8 mouse cellular contexts compared by ENCODE assay signal in the genomic region with DNA sequence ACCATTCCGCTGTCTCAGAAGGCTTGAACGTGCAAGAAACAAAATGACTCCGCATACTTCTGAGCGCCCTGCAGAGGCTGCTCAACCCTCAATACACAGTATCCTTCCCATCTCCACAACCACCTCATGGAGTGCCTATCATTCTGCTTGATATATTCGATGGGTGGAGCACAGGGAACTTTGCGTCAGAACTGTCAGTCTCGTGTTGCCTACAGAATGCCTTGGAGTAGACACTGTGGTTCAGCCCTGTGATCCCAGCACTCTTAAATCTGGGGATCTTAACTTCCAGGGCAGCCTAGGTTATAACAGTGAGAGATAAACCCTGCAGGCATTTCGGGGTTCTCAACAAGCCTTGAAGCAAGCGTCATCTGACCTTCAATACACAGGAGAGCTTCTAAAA. TPM values are rescaled to one million over a fixed set of nuclear protein-coding genes. Genes with fewer than 3 reads are reported as not detected.
DNase-seq lines count a peak whose midpoint lies in the region; ATAC-seq and TF ChIP-seq lines count a peak whose summit lies in the region.

No protein-coding gene starts in this region.

- intact Hi-C loops in heart, postnatal 25 days (cut with DNase I): loop anchor here (2.0 kb wide), 1 partner anchor 52 kb away; the partner anchor contains the start of gene Nfil3

- peak overlapping the region; percentile 68 for H3K9ac ChIP-seq in heart, postnatal 0 days (replicated peaks; ENCODE audit: low read depth, low read length)
- 0 out of 2 replicates have a peak overlapping the region, but pooled peaks have one; percentile 89 for H3K9ac ChIP-seq in MEL (ENCODE audit: control insufficient read depth, low read depth, low read length, poor library complexity, severe bottlenecking)
- peak overlapping the region; percentile 81; the same call in 1 of the 2 replicates for H3K9ac ChIP-seq in forebrain, embryonic 11.5 days (ENCODE audit: low read length)
- H3K9ac ChIP-seq in liver, embryonic 13.5 days: peak overlapping the region; percentile 89

- no peaks in the 10 kb centered on the region for H3K9me3 ChIP-seq in heart, postnatal 0 days (replicated peaks; ENCODE audit: control insufficient read depth, low read length)
- H3K9me3 ChIP-seq in MEL (replicated peaks; ENCODE audit: insufficient read depth, low read length): no peaks in the 10 kb centered on the region
- H3K9me3 ChIP-seq in forebrain, embryonic 11.5 days (ENCODE audit: control insufficient read depth, low read length): no peaks in the 10 kb centered on the region
- H3K9me3 ChIP-seq in liver, embryonic 13.5 days (replicated peaks): no peaks in the 10 kb centered on the region

- H3K79me2 ChIP-seq in MEL (ENCODE audit: control insufficient read depth, insufficient read depth, low read length, poor library complexity): peaks cover 2% of the 10 kb centered on the region

- peak overlapping the region; percentile 65 for H3K4me2 ChIP-seq in heart, postnatal 0 days (ENCODE audit: low read depth, low read length)
- H3K4me2 ChIP-seq in forebrain, embryonic 11.5 days (ENCODE audit: low read depth, low read length, severe bottlenecking): peak overlapping the region; percentile 58; the same call in 1 of the 2 replicates
- H3K4me2 ChIP-seq in liver, embryonic 13.5 days: peak overlapping the region; percentile 80

- H3K27me3 ChIP-seq in heart, postnatal 0 days (ENCODE audit: control insufficient read depth, insufficient read depth, low read length): no peaks in the 10 kb centered on the region
- H3K27me3 ChIP-seq in MEL (ENCODE audit: control insufficient read depth in 1 of 2, insufficient read depth in 2 of 2, low read length in 2 of 2): peaks cover 0 to 2% of the 10 kb centered on the region in 2 experiments; a peak in 2 of 4 replicates
- H3K27me3 ChIP-seq in forebrain, embryonic 11.5 days (ENCODE audit: control insufficient read depth, insufficient read depth, low read length): no peaks in the 10 kb centered on the region
- H3K27me3 ChIP-seq in liver, embryonic 13.5 days: 0 out of 2 replicates have a peak, but pooled peaks cover 5% of the 10 kb centered on the region

- ATAC-seq in heart, postnatal 0 days (ENCODE audit: insufficient read depth, low read depth): no peak
- ATAC-seq in forebrain, embryonic 11.5 days (replicated peaks; ENCODE audit: low FRiP score): no peak
- ATAC-seq in liver, embryonic 13.5 days (ENCODE audit: low read depth): no peak; the same call in 1 of the 2 replicates

- H3K4me3 ChIP-seq in heart, postnatal 0 days (ENCODE audit: low read depth, low read length): peak overlapping the region; percentile 89
- peak overlapping the region; percentile 91 to 99 for H3K4me3 ChIP-seq in MEL (ENCODE audit: control insufficient read depth in 1 of 2, insufficient read depth in 1 of 2, low read depth in 2 of 2, low read length in 2 of 2)
- peak overlapping the region; percentile 82 for H3K4me3 ChIP-seq in forebrain, embryonic 11.5 days (ENCODE audit: low read depth, low read length)
- peak overlapping the region; percentile 92 for H3K4me3 ChIP-seq in liver, embryonic 13.5 days (replicated peaks)

- no peak overlapping the region for H3K27ac ChIP-seq in heart, postnatal 0 days (ENCODE audit: low read depth)
- H3K27ac ChIP-seq in MEL (ENCODE audit: control insufficient read depth, low read depth, low read length): no peak overlapping the region
- H3K27ac ChIP-seq in forebrain, embryonic 11.5 days (ENCODE audit: low read depth, low read length): no peak overlapping the region
- H3K27ac ChIP-seq in liver, embryonic 13.5 days: 0 out of 2 replicates have a peak overlapping the region, but pooled peaks have one; percentile 78

- TF ChIP-seq POLR2A in MEL (IDR thresholded peaks at IDR 0.05; ENCODE audit: control insufficient read depth in 1 of 2, insufficient read depth in 1 of 2, low read depth in 1 of 2, low read length in 2 of 2, poor library complexity in 1 of 2): no peak

- no peak for TF ChIP-seq RAD21 in MEL (IDR thresholded peaks at IDR 0.05; ENCODE audit: low read depth, low read length)

- 0 out of 2 replicates have a peak, but pooled peaks cover 5% of the 10 kb centered on the region for H3K36me3 ChIP-seq in heart, postnatal 0 days (replicated peaks; ENCODE audit: control insufficient read depth, insufficient read depth, low read length)
- H3K36me3 ChIP-seq in MEL (ENCODE audit: control insufficient read depth in 1 of 2, insufficient read depth in 2 of 2, low read length in 2 of 2): peaks cover 0 to 5% of the 10 kb centered on the region in 2 experiments; a peak in 1 of 4 replicates
- no peaks in the 10 kb centered on the region for H3K36me3 ChIP-seq in forebrain, embryonic 11.5 days (ENCODE audit: control insufficient read depth, insufficient read depth, low read length)
- H3K36me3 ChIP-seq in liver, embryonic 13.5 days: no peaks in the 10 kb centered on the region

- H3K4me1 ChIP-seq in heart, postnatal 0 days (ENCODE audit: control insufficient read depth, insufficient read depth): peaks cover 18% of the 10 kb centered on the region; the same call in 1 of the 2 replicates
- H3K4me1 ChIP-seq in MEL (ENCODE audit: control insufficient read depth in 1 of 2, insufficient read depth in 2 of 2, low read length in 2 of 2): peaks cover 0 to 7% of the 10 kb centered on the region in 2 experiments; a peak in 3 of 4 replicates
- peaks cover 2% of the 10 kb centered on the region; the same call in 1 of the 2 replicates for H3K4me1 ChIP-seq in forebrain, embryonic 11.5 days (replicated peaks; ENCODE audit: control insufficient read depth, insufficient read depth, low read length)
- H3K4me1 ChIP-seq in liver, embryonic 13.5 days (replicated peaks): peaks cover 26% of the 10 kb centered on the region

- no peak for TF ChIP-seq CTCF in heart, postnatal 0 days (IDR thresholded peaks at IDR 0.05; ENCODE audit: low read depth)
- no peak for TF ChIP-seq CTCF in MEL (IDR thresholded peaks at IDR 0.05 in 2 of 3, conservative IDR thresholded peaks at IDR 0.05 in 1 of 3; ENCODE audit: control insufficient read depth in 1 of 3, insufficient read depth in 1 of 3, low read depth in 2 of 3, low read length in 3 of 3, poor library complexity in 1 of 3, severe bottlenecking in 1 of 3)

- no peak for TF ChIP-seq EP300 in heart, postnatal 0 days (IDR thresholded peaks at IDR 0.05; ENCODE audit: low read depth)
- TF ChIP-seq EP300 in MEL (IDR thresholded peaks at IDR 0.05; ENCODE audit: low read depth in 1 of 2, low read length in 2 of 2): no peak

- 51% methylated on average over 9 of the region's 9 CpGs for WGBS in heart, postnatal 0 days
- WGBS in forebrain, embryonic 11.5 days: 76% methylated on average over 9 of the region's 9 CpGs
- WGBS in liver, embryonic 13.5 days (ENCODE audit: insufficient replicate concordance): 58% methylated on average over 9 of the region's 9 CpGs

- DNase-seq in heart, postnatal 0 days (ENCODE audit: low spot score): no peak
- no peak for DNase-seq in heart, postnatal 25 days (ENCODE audit: low spot score)
- peak; percentile 14 for DNase-seq in MEL (ENCODE audit: low read depth, low spot score)
- no peak for DNase-seq in forebrain, embryonic 11.5 days (ENCODE audit: low spot score)
- DNase-seq in liver, embryonic 13.5 days: no peak
- no peak for DNase-seq in gastrocnemius, postnatal 25 days
- no peak for DNase-seq in spleen, adult 12 weeks (ENCODE audit: low spot score)
- no peak for DNase-seq in lung, postnatal 10 days

TF ChIP-seq in MEL, 35 proteins besides CTCF, POLR2A, EP300 and RAD21:
- no peak for TF ChIP-seq ZMIZ1 (IDR thresholded peaks at IDR 0.05; ENCODE audit: low read depth, low read length)
- TF ChIP-seq ZNF384 (IDR thresholded peaks at IDR 0.05; ENCODE audit: low read depth, low read length): no peak
- no peak for TF ChIP-seq UBTF (IDR thresholded peaks at IDR 0.05; ENCODE audit: borderline replicate concordance, insufficient read depth, low read depth, low read length)
- no peak for TF ChIP-seq MAZ (IDR thresholded peaks at IDR 0.05; ENCODE audit: low read depth, low read length)
- TF ChIP-seq ELF1 (IDR thresholded peaks at IDR 0.05; ENCODE audit: low read depth, low read length): no peak
- no peak for TF ChIP-seq TBP (IDR thresholded peaks at IDR 0.05; ENCODE audit: low read depth, low read length)

RNA-seq across cellular contexts. Expression of gene Auh, which starts 1.1 kb away (rescaled TPM):
- total RNA-seq in heart, postnatal 0 days (2014; rRNA removed; ENCODE audit: low replicate concordance): 56.4 and 61.3 TPM in 2 replicates
- polyA plus RNA-seq in heart, postnatal 0 days (2015; fragmentation: Nextera tagmentation; extraction: Ambion mirVana): 60.7 and 63.5 TPM in 2 replicates
- 100 to 1,000 TPM; 114 to 131 TPM for total RNA-seq in heart, postnatal 25 days (2021)
- 14.7 TPM in 2 replicates for total RNA-seq in MEL (2012; rRNA removed)
- polyA plus RNA-seq in MEL (2012; ENCODE audit: insufficient read depth in 1 of 2, insufficient read length in 2 of 2, low read depth in 1 of 2, low replicate concordance in 2 of 2, missing spikeins in 1 of 2): 10 to 100 TPM in 1 of 2 experiments, not detected in 1; 19.5 TPM
- 33.3 and 33.7 TPM in 2 replicates for polyA plus RNA-seq in forebrain, embryonic 11.5 days (2014; fragmentation: Nextera tagmentation; extraction: Ambion mirVana)
- polyA plus RNA-seq in liver, embryonic 13.5 days (2015; fragmentation: Nextera tagmentation; extraction: Ambion mirVana): 28.9 and 34.7 TPM in 2 replicates
- 10 to 100 TPM; 62.9 to 64.6 TPM for total RNA-seq in gastrocnemius, postnatal 25 days (2021)

RNA-seq across cellular contexts. Expression of gene Nfil3, which starts 52.5 kb away (rescaled TPM):
- 16.5 and 18.0 TPM in 2 replicates for total RNA-seq in heart, postnatal 0 days (2014; rRNA removed; ENCODE audit: low replicate concordance)
- polyA plus RNA-seq in heart, postnatal 0 days (2015; fragmentation: Nextera tagmentation; extraction: Ambion mirVana): 20.0 and 20.3 TPM in 2 replicates
- total RNA-seq in heart, postnatal 25 days (2021): 10 to 100 TPM; 13.3 to 36.5 TPM
- total RNA-seq in MEL (2012; rRNA removed): 0.35 and 0.65 TPM in 2 replicates
- under 1 TPM in 1 of 2 experiments, not detected in 1; 0.93 TPM for polyA plus RNA-seq in MEL (2012; ENCODE audit: insufficient read depth in 1 of 2, insufficient read length in 2 of 2, low read depth in 1 of 2, low replicate concordance in 2 of 2, missing spikeins in 1 of 2)
- 16.1 and 17.8 TPM in 2 replicates for polyA plus RNA-seq in forebrain, embryonic 11.5 days (2014; fragmentation: Nextera tagmentation; extraction: Ambion mirVana)
- polyA plus RNA-seq in liver, embryonic 13.5 days (2015; fragmentation: Nextera tagmentation; extraction: Ambion mirVana): 3.6 and 4.3 TPM in 2 replicates
- total RNA-seq in gastrocnemius, postnatal 25 days (2021): 10 to 100 TPM; 21.4 to 53.7 TPM
